Mouse (Mus musculus) right cerebral cortex, postnatal 36 days (tissue): ENCODE data around the gene Slc24a1.
"Not testable (repeated sequence)": the region's sequence is repeated elsewhere in the genome, so short reads cannot be mapped to it uniquely, and the experiment has no call there.

Experiments
- DNase-seq, 2 experiments: peaks; one replicate each; pipeline ENCODE4 v3.0.0; 2022; ENCODE audit warnings: low spot score in 2 of 2, mixed read lengths in 1 of 2

Slc24a1 gene

DNA sequence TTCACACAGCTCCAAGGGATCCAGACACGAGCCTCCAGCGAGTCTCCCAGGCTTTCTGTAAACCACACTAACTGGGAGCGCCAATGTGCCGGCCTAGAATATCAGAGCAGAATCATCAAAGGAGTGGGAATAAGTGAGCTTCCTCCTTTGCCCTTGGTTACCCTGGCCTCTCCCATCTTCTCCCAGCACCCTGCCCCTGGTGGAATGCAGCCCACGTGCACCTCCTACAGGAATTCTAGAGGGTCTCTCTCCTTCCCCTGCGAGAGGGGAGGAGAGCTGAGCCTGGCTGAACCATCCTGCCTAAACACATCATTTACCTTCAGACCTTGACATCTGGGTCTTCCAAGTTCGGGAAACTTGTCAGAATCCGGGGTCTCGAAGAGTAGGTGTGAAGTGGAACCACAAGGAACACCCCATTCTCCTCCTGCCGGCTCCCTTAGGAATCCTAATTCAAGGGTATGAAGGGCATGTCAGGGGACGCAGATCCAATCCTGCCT, at the start of gene Slc24a1:
TSS of gene Slc24a1 (minus strand) at position 447 of the 497 bp plus-strand sequence.
- no peak for DNase-seq

DNA sequence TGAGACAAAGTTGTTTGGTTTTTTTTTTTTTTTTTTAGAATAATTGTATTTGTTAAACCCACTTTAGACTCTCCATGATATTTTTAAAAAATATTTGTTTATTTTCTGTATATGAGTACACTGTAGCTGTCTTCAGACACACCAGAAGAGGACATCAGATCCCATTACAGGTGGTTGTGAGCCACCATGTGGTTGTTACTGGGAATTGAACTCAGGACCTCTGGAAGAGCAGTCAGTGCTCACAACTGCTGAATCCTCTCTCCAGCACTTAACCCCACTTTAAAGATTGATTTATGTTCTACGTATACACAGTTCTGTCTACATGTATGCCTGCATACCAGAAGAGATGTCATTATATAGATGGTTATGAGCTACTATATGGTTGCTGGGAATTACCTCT, 44.1 kb upstream of the Slc24a1 start:
- DNase-seq, result not testable (repeated sequence)

DNA sequence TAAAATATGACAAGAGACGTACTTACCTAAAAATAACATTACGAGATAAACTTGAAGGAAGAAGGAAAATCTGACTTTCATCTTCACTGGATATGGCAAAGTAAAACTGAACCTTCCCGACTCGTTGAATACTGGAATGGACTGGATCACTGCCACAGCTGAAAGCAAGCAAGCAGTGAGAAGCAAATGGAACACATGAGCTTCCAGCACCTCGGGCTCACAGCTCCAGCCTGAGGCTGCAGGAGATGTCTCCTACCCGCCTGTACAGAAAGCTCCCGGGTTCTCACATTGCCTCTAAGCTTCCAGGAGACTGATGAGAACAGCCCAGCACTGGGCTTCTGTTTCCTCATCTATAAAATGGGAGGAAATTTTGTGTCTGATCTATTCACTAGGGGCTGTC, 38.9 kb upstream of the Slc24a1 start:
- DNase-seq, result no peak

DNA sequence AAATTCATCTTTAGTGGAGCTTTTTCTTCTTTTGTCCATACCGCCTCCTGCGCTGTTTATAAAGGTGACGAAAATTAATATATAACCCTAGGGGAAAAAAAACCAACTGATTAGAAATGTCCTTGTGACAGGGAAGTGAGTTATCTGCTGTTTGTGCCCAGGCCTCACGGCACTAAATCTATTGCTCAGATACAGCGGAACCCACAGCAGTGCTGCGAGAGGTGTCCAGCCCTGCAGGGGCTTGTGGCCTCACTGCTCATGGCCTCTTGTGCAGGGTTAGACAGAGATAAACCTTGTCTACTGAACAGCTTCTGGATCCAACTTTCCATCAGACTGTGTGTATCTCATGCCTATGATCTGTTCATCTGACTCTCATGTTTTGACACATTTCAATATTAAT, 37.0 kb upstream of the Slc24a1 start:
- no peak for DNase-seq

DNA sequence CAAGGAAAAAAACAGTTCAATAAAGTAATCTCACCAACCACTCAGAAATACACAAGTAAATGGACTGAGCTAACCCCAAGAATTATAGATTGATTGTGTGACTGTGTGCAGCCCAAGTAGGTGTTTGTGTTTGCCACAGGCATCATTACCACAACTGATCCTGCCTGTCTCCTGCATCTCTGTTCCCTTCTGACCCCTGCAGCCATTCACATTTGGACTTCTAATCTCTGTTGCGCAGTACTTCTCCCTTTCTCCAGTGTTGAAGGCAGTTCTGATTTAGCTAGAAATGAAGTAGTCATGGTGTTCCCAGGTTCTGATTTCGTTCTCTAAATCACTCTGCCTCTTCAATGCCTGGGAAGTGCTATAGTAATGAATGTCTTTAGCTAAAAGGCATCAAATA, 36.2 kb upstream of the Slc24a1 start:
- DNase-seq, result no peak

DNA sequence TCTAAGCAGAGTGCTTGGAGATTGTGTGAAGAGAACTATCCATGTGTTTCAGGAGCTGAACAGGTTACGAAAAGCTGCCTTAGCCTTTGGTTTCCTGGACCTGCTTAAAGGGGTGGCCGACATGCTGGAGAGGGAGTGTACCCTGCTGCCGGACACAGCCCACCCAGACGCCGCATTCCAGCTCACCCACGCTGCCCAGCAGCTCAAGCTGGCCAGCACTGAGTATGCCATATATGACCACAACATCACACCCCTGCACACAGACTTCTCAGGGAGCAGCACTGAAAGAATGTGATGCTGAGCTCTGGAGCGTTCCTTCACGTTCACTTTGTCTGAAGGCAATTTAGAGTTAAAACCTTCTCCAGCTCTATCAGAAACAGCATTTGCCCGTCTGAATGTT, 34.4 kb upstream of the Slc24a1 start:
- DNase-seq, result no peak

DNA sequence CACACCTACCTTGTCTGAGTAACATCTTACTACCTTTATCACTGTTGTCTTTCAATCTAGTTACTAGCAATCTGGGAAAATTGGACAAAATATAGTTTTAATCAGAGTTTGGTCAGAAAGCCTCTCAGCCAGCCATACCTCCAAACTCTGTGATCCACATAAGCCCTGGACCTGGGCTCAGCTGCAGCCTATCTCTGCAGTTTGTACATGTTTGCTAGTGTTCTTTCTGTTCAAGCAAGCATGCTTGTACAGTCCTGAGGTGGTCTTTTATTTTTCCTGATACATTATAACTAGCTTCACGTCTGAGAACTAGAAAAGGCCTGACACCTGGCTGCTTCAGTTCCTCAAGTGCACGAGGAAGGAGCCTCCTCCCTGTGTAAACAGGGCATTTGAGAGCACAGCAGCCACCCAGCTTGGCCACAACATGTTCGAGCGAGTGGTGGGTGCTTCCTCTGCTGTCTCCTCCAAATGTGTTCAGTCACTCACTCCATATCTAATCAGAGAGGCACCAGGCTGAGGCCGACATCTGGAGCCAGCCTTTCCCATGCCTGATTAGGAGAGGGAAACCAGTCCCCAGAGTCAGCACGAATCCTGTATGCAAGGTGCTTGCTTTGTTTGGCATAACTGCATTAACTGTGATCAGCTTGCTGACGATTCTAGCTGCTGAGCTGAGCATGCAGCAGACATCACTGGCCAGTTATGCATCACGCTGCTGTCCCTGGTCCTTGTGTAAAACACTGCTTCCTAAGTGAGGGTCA, 33.8 kb upstream of the Slc24a1 start:
- DNase-seq, result no peak

DNA sequence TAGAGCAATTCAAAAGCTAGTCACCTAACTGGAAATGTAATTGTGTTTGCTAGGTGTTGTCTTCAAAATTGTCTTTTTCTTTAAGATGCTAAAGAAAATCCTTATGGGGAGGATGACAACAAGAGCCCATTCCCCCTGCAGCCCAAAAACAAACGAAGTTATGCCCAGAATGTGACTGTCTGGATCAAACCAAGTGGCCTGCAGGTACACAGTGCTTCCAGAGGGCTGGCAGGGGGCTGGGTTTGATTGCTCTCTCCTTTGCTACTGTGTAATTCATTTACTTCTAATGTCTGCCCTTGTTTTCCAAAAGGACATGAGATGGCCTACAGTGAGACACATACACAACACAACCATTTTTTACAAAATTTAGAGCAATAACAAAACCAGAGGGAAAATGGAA, 30.5 kb upstream of the Slc24a1 start:
- no peak for DNase-seq

DNA sequence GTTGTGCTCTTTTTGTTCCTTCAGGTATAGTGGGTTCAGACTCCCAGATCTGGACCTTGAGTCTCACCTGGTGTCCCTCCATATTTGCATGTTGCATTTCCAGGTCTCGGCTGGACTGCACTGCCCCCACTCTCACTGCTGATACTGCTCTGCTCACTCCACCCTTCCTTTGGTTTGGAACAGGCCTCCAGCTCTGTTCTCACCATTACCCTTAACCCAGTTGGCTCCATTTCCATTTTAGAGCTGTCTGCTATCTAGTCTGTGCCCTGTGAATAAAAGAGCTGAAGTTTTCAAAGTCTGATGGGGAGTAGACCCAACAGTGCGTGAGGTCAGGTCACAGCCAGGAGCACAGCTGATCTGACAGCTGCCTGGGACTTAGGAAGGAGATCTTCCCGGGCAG, 29.1 kb upstream of the Slc24a1 start:
- DNase-seq, result no peak

DNA sequence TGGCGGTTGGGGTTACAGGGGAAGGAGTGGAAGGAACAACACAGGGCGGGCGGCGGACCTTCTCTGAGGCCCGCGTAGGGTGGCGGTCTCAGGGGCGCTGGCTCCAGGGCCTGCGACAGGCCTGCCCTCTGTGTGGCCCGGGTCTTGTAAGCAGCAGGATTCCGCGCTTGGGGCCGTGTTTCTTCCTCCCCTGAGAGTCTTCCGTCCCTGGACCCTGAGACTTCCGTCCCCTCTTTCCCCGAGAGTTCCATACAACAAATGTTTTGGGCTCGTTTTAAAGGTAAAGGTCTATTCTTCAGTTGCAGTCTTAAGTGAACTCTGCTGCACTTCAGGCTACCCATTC, 9.5 kb upstream of the Slc24a1 start:
- no peak for DNase-seq

DNA sequence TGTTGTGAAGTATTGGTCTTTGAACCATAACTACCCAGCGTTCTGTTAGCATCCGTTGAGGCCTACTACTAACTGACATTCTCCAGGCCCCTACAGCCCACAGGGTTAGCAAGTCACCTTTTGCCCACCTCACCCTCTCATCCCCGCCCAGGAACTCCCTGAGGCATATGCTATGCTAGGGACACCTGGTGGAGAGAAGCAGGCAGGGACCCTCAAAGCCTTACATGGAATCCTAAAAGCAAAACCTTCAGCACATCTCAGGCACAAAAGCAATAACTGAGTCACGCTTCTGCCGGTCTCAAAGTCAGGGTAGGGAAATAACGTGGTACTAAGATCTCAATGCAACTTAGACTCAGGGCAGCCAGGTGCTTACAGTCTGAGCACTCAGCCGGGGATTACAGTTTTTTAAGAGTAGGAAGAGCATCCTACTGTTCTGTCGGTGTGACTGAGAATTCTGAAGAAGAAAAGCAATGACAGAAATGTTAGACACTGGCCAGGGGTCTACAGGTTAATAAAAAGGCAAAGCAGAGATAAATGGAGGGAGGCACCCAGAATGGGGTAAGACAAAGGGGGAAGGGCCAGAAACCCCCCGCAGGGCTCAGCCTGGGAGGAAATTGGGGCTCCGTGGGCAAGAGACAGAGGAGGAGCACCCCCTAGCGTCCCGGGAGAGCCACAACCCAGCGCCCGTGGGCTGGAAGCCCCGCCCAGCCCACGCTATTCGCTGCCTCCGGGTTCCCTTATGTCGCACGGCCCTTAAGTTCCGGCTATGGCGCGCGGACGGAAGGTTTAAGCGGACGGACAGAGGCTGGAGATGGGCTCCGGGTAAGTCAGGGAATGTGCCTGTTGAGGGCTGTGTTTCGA, 8.9 kb upstream of the Slc24a1 start, which contains the start of gene Ints14:
TSS of gene Ints14 (plus strand) at position 789 of the 861 bp plus-strand sequence.
- DNase-seq, result peak; percentile 89 to 93

DNA sequence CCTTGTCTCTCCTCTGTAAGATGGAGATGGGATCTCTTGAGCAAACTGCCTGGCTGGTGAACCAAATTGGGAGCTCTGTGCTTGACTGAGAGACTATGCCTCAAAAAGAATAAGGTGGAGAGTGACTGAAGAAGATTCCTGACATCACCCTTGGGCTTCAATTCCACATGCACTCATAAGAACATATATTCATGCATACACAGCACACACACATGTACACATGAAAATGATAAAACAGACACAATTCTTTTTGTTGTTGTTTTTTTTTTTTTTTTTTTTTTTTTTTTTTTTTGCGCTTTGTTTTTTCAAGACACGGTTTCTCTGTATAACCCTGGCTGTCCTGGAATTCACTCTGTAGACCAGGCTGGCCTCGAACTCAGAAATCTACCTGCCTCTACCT, 5.9 kb upstream of the Slc24a1 start:
- no peak for DNase-seq

DNA sequence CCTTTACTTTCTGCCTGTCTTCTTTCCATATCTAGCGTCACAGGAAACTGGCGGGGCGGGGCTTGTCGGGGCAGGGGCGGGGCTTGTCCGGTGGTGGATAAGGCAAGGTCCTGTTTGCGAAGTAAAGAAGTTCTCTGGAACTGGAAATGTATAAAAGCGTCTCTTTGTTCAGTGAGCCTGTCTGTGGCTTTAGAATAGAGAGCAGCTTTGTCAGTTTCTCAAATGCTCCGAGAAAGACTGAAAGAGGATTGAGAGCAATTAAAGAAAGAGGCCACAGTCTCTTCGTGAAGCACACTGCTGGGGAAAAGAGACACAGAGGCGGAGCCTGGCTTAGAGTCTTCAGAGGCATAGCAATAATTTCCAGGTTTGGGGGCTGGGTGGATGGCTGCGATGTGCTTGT, 4.9 kb upstream of the Slc24a1 start:
- DNase-seq, result no peak

DNA sequence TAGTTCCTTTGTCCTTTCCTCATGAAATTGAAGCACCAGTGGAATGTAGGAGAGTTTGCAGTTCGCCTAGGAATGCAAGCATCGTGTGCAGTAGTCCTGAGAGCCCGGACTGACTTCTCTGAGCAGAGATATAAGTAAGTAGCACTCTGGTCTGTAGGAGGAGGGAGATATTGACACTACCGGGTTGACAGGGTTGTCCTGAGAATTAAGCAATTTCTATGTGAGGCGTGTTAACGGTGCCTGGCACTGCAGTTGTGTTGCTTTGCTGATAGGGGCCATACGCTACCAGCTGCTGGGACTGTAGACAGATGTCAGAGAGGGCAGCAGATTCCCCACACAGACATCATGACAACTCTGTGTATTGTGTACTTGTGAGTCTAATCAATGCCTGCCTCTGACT, 1.8 kb upstream of the Slc24a1 start:
- DNase-seq, result no peak

DNA sequence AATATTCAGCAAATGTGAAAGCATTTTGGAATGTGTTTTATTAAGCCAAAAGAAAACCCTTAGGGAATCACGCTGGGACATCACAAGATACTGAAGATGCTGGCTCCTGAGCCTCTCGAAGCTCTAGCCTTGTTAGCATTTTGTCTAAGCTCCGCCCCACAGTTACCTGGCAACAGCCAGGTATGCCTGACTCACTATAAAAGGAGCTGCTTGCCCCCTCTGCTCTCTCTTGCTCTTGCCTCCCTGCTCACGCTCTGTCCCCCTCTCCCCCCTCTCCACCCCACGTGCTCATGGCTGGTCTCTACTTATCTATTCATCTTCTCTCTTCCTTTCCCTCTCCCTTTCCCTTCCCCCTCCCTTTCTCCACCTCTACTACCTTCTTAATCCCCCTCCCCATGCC, 648 bp upstream of the Slc24a1 start:
- DNase-seq, result no peak

DNA sequence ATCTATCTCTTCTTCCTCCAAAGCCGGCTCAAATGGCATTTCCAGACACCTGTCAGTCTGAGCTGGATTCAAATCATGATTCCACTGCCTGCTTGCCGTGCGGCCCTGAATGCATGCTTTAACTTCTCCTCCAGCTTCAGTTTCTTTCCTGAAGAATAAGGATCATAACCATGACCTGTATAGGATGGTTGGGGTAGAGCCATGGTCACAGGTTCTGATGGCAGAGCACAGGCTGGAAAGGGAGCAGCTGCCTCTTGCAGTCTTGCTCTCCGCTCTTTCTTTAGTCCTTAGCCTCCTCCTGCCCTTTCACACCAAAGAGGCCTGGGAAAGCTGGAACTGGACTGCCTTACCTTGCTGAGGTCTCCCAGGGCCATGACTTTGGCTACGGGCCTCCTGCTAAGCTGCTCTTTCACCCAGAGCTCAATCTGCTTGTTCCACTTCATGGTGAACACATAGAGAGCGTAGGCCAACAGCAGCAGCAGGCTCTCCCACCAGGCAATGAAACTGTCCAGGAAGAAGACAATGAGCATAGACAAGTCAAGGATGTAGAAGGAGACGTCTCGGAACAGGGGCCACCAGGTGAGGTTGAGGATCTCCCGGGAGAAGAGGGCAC, 3.8 kb downstream of the Slc24a1 start:
- DNase-seq, result no peak

DNA sequence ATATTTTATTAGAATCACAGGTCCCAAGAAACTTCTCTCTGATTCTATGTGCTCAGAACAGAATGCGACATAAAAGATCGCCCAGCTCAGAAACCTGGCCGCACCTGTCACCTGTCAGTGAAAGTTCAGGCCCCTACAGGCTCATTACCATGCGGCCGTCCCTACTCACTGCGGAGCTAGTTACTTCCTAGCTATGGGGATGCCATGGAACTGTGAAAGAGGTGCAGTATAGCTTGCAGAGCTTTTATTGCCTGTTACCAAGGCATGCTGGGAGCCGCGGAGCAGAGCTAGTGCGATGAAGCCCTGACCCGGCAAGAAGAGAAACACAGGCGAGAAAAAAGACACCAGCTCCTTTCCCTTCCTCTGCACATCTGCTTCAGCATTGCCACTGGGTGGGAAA, 7.4 kb downstream of the Slc24a1 start:
- no peak for DNase-seq

DNA sequence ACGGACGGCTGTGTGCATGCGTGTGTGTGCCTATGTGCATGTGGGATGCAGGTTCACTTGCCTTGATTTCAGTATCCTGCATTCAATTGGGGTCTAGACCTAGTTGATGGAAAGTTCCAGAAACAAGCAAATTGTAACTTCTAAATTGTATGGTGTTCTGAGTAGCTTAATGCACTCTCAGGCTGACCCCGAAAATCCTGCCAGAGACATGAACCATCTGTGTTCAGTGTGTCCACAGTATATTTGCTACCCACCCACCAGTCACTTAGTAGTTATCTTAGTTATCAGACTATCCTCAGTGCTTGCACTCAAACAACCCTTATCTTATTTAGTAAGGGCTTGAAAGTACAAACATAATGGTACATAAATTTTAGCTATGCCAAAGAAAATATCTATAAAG, 9.8 kb downstream of the Slc24a1 start:
- no peak for DNase-seq

DNA sequence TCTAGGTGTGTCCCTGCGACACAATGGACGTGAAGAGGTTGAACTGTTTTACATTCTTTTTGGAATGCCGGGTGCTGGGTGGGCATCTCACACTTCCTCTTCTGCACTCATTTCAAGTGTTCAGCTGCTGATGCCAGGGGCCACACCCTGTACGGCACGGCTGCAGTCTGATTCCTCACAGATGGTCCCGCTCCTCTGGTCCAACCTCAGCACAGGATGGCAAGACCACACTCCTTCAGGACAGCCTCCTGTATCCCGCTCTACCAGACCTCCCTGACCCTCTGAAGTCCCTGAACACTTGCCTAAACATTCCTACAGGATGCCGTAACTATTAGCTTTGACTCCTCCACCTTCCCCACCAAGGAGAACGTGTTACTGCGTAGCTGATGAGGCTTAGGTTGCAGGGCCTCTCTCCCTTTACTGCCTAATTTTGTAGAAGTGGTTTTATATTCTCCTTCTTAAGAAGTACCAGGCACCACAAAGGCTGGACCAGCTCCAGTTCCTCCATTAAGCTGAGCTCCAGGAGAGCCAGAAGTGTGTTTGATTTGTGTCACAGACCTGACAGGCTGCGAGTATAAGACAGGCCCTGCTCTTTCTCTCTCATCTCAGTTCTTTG, 10.6 kb downstream of the Slc24a1 start:
- DNase-seq, result no peak

DNA sequence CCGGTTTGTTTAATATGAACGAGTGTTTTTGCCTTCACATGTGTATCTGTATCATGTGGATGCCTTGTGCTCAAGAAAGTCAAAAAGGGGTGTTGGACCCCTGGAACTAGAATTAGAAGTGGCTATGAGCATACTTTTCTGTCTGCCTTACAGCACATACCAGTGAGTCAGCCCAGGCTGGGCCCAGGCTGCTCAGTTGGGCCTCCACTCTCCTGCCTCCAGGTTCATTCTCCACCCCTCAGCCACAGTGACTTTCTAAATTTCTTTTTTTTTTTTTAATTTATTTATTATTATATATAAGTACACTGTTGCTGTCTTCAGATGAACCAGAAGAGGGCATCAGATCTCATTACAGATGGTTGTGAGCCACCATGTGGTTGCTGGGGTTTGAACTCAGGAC, 11.6 kb downstream of the Slc24a1 start:
- no peak for DNase-seq

DNA sequence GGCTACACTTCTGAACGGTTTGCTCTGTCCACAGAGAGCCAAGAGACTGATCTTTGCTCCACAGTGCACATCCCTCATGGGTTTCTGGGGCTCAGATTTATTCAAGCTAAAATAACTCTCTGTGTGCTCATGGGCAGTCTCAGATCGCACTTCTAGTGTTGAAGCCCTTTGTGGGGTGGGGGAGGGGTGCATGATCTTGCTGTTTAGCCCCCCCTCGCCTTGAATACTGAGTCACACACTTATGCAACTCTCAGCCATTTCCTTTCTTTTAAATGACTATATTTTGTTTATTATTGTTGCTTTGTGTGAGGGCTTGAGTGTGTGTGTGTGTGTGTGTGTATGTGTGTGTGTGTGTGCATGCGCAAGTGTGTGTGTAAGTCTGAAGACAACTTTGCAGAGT, 12.1 kb downstream of the Slc24a1 start:
- no peak for DNase-seq

DNA sequence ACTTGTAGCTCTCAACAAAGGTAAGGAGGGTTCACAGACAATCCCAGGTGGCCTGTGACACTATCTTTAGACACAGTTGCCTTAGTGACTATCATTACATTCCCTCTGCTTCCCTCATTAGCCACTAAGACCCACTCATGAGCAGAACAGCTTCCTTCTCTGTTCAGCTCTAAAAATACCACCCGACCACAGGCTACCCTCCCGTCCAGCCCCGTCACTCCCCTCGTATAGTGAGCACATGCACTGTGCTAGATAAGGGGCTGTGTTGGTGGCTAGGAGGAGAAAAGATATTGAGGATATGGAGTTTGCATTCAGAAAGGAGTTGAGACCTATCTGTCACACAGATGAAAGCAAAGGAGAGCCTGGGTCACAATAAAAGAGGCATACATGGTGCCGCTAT, 12.9 kb downstream of the Slc24a1 start:
- no peak for DNase-seq
